Mouse (Mus musculus) ES-E14 (cell line): ENCODE data around the gene Zbtb7a. TPM values are rescaled to one million over a fixed set of nuclear protein-coding genes. Genes with fewer than 3 reads are reported as not detected.
A peak's percentile ranks its signal among the peaks of the same experiment; 100 is the strongest.

ENCODE experiments used
- DNase-seq: peaks from one replicate; pipeline ENCODE4 v3.0.0-alpha.2; 2013; ENCODE audit warnings: low read depth, low spot score
- H3K27ac ChIP-seq: 2 replicates; pipeline ENCODE4 v1.5.1; 2012; ENCODE audit warnings: low read depth, mild to moderate bottlenecking, low read length, moderate library complexity, mixed read lengths; ENCODE audit not compliant: poor library complexity, insufficient read depth, severe bottlenecking
- H3K36me3 ChIP-seq: 2 replicates; pipeline ENCODE4 v1.6.1; 2012; ENCODE audit warnings: mild to moderate bottlenecking, low read length, moderate library complexity, mixed read lengths; ENCODE audit not compliant: control insufficient read depth, poor library complexity, insufficient read depth, severe bottlenecking
- H3K4me1 ChIP-seq, 2 experiments: fragments of 150-350 bp in 1 of 2; sonication (generic) in 1 of 2; 2 replicates each; pipeline ENCODE4 v1.6.1; 2012; ENCODE audit warnings: low read length in 2 of 2, mild to moderate bottlenecking in 1 of 2, mixed read lengths in 1 of 2; ENCODE audit not compliant: control insufficient read depth in 2 of 2, insufficient read depth in 2 of 2, poor library complexity in 1 of 2
- H3K4me3 ChIP-seq, 2 experiments: fragments of 150-350 bp in 1 of 2; sonication (generic) in 1 of 2; 2 replicates each; pipeline ENCODE4 v1.5.1; 2012; ENCODE audit warnings: low read length in 2 of 2, low read depth in 1 of 2, mild to moderate bottlenecking in 1 of 2, mixed read lengths in 1 of 2; ENCODE audit not compliant: insufficient read depth in 1 of 2, poor library complexity in 1 of 2, severe bottlenecking in 1 of 2
- H3K9ac ChIP-seq: 2 replicates; pipeline ENCODE4 v1.6.1; 2012; ENCODE audit warnings: low read depth, mild to moderate bottlenecking, low read length, mixed read lengths; ENCODE audit not compliant: poor library complexity, insufficient read depth, severe bottlenecking
- H3K9me3 ChIP-seq: fragments of 150-350 bp; sonication (generic); 2 replicates; pipeline ENCODE4 v1.6.1; 2012; ENCODE audit warnings: low read depth, mild to moderate bottlenecking, low read length; ENCODE audit not compliant: control insufficient read depth, insufficient read depth
- CHD2 ChIP-seq: IDR thresholded peaks from 2 replicates; pipeline ENCODE4 v1.6.1; 2014; ENCODE audit warnings: mild to moderate bottlenecking, low read depth, low read length, inconsistent platforms
- HCFC1 ChIP-seq: IDR thresholded peaks from 2 replicates; pipeline ENCODE4 v1.6.1; 2012; ENCODE audit warnings: low read length, inconsistent platforms, borderline replicate concordance; ENCODE audit not compliant: insufficient read depth
- MAFK ChIP-seq: IDR thresholded peaks from 2 replicates; pipeline ENCODE4 v1.6.1; 2014; ENCODE audit warnings: mild to moderate bottlenecking, low read depth, low read length, inconsistent platforms; ENCODE audit not compliant: insufficient read depth
- ZC3H11A ChIP-seq: IDR thresholded peaks from 2 replicates; pipeline ENCODE4 v1.6.1; 2012; ENCODE audit warnings: low read depth, mild to moderate bottlenecking, inconsistent platforms, low read length, borderline replicate concordance
- ZNF384 ChIP-seq: IDR thresholded peaks from 2 replicates; pipeline ENCODE4 v1.6.1; 2012; ENCODE audit warnings: low read depth, low read length, inconsistent platforms
- in situ Hi-C, 2 experiments: fragments of 600-800 bp; cut with MboI; formaldehyde crosslinking; loops; one replicate each; pipeline ENCODE4 v1.15.1; 2025; ENCODE audit warnings: low sequenced_read_pairs in 2 of 2, inconsistent platforms in 1 of 2; ENCODE audit not compliant: unreplicated experiment in 2 of 2
- total RNA-seq: library from RNA; depleted of rRNA; stranded (reverse); fragments of 300-350 nt; gene quantifications from 2 replicates; pipeline ENCODE4 v1.2.3, GENCODE M21; 2012

The Zbtb7a gene
- total RNA-seq, 1 experiment, result 15.7 TPM

DNA sequence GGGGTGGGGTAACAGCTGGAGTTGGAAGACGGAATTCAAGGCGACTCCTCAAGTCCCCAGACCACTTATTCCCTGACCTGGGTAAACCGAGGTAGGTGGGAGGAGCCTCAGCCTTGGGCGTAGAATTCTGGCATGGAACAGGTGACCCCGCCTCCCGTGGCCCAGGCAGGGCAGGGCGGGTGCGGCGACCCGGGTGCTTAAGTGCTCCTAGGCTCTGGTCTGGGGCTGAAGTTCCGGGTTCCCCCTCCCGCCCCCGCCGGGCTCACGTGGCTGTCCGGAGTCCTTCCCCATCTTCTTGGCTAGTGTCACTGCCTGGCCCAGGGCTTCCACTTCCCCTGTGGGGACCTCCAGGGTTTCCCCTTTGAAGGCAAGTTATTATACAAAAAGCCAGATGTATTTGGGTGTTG, 836 bp upstream of the Zbtb7a start:
- Histone ChIP-seq H3K4me3 (peak overlapping the region; percentile 86 to 96), H3K36me3 (no peaks in the 10 kb centered on the region), H3K27ac (no peak overlapping the region), H3K4me1 (peaks cover 0 to 20% of the 10 kb centered on the region in 2 experiments; a peak in 3 of 4 replicates), H3K9me3 (no peaks in the 10 kb centered on the region), H3K9ac (no peak overlapping the region; the same call in 1 of the 2 replicates)
- no peak for DNase-seq
- in situ Hi-C loops, result no loop called here
- no peak for TF ChIP-seq CHD2
- no peak for TF ChIP-seq ZC3H11A
- TF ChIP-seq MAFK, result no peak
- no peak for TF ChIP-seq HCFC1
- TF ChIP-seq ZNF384, result no peak

DNA sequence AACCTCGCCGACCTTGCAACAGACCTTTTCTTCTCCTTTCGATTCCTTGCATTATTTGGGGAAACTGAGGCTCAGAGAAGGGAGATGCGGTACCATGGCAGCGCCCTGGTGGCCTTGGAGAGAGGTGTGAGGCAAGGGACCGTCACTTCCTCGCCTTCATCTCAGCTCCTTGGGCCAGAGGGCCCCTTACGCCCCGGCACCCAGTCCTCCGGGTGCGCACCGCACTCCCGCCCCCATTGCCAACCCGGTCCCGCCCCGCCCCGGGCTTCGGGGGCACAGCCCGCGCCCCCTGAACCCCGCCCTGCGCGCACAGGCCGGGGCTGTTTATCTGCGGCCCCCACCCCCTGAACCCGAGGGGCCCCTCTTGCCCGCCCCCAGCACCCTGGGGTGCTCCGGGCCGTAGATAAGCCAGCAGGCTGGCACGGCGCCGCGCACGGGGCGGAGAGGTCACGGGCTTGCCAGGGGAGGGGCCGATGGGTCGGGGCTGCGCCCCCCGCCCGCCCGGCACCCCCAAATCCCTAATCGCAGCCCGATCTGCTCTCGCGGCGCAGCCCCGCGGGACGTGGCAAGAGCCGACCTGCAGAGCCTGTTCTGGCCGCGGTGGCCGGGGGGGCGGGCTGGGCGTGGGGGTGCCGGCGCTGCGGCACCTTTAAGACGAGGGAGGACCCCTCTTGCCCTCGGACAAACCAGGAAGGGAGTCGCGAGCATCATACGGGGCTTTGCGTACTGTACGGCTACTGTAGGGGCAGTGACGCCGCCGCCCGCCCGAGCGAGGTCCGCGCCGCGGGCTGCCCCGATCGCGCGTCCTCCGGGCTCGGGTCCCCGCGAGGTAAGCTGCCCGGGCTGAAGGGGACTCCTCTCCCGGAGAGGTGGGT, 1.0 kb downstream of the Zbtb7a start:
- in situ Hi-C loops, result no loop called here
- peak overlapping the region; percentile 86 for H3K27ac ChIP-seq
- H3K4me3 ChIP-seq, result peak overlapping the region; percentile 86 to 96
- peak overlapping the region; percentile 91 for H3K9ac ChIP-seq
- no peak for TF ChIP-seq MAFK
- TF ChIP-seq ZC3H11A, result no peak
- TF ChIP-seq HCFC1, result no peak
- TF ChIP-seq CHD2, result no peak
- TF ChIP-seq ZNF384, result no peak
- no peaks in the 10 kb centered on the region for H3K9me3 ChIP-seq
- no peaks in the 10 kb centered on the region for H3K36me3 ChIP-seq
- no peak for DNase-seq
- H3K4me1 ChIP-seq, result peaks cover 0 to 21% of the 10 kb centered on the region in 2 experiments; a peak in 3 of 4 replicates

DNA sequence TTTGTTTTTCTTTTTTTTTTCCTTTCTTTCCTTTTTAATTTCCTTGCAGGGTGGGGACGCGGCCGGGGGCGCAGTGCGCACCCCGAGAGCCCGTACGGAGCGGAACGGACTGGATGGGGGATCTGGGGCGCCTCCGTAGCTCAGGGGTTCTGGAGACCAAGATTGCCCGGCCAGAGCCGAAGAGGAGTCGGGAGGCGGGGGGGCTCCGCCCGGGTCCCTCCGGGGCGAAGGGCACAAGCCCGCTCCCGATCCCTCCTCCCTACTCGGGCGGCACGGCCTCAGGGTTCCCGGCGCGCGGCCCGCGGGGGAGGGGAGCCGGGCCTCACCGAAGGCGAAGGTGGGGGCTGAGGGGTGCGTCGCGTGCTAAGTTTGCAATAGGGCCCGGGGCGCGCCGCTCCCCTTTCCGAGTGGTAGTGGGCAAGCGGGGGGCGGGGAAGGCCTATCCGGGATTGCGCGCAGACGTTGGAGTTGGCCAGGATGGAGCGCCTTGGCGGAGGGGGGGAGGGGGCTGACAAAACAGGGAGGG, 1.7 kb downstream of the Zbtb7a start:
- Histone ChIP-seq H3K36me3 (no peaks in the 10 kb centered on the region), H3K4me1 (peaks cover 0 to 21% of the 10 kb centered on the region in 2 experiments; a peak in 3 of 4 replicates), H3K9me3 (no peaks in the 10 kb centered on the region), H3K9ac (peak overlapping the region; percentile 91), H3K4me3 (peak overlapping the region; percentile 86 to 96), H3K27ac (peak overlapping the region; percentile 86)
- no peak for DNase-seq
- TF ChIP-seq ZC3H11A (no peak), ZNF384 (no peak), CHD2 (no peak), MAFK (no peak), HCFC1 (no peak)
- in situ Hi-C loops, result no loop called here

DNA sequence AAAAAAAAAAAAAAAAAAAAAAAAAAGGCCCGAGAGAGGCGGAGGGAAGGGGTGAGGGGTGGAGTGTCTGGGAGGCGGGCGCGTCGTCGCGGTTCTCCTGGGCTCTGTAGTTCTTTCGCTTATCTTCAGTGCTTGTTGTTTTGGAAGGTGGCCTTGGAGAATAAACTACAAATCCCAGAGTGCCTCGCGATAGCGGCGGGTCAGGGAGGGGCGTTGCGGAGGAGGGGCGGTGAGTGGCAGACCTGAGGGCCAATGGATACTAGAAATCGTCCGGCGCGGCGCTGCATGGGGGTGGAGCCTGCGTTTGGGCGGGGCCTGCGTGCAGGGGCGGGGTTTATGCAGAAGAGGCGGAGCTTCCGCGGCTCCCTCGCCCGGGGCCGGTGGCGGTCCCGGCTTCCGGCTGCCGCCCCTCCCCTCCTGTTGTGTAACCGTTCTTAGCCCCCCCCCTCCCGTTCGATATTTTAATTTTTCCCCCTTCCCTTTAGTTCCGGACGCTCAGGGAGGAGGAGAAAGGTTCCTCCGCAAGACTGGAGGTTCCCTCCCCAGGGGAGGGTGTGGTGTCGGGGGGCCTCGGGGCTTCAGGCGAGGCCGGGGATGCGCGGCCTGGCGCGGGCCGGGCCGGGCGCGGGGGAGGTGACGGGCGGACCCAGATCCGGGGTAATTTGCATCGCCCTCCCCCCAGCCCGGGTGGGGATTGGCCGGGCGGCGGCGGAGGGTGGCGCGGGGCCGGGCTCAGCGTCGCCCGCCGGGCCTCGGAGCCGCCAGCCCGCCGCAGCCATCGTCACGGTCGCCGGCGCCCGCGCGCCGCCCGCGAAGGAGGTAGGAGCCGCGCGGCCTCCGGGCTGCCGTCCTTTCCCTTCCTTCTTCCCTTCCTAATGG, 2.5 kb downstream of the Zbtb7a start:
- Histone ChIP-seq H3K9ac (peak overlapping the region; percentile 90), H3K9me3 (no peaks in the 10 kb centered on the region), H3K27ac (peak overlapping the region; percentile 82), H3K4me3 (peak overlapping the region; percentile 91 to 96), H3K36me3 (no peaks in the 10 kb centered on the region), H3K4me1 (peaks cover under 1 to 24% of the 10 kb centered on the region in 2 experiments; a peak in 3 of 4 replicates)
- TF ChIP-seq CHD2 (peak; percentile 80), HCFC1 (peak; percentile 97), ZC3H11A (no peak), ZNF384 (peak; percentile 99), MAFK (no peak)
- DNase-seq, result peak; percentile 96
- in situ Hi-C loops, result no loop called here
